Mouse (Mus musculus) forebrain, postnatal 0 days (tissue): Measurements from ENCODE around the gene Anks1. TPM values are rescaled to one million over a fixed set of nuclear protein-coding genes. Genes with fewer than 3 reads are reported as not detected.

Experiments used
- ATAC-seq: fragments of 200-750 bp; cut with Nextera tagmentation; 2 replicates; pipeline ENCODE4 v1.8.0; 2017; ENCODE audit warnings: mild to moderate bottlenecking, moderate library complexity
- DNase-seq: peaks from one replicate; pipeline ENCODE4 v3.0.0-alpha.2; 2015
- H3K27ac ChIP-seq: fragments of 300-500 bp; sonication (generic); 2 replicates; pipeline ENCODE4 v1.5.1; 2014; ENCODE audit warnings: low read depth, mild to moderate bottlenecking, antibody characterized with exemption, low read length, moderate library complexity, mixed read lengths
- H3K27me3 ChIP-seq: fragments of 300-500 bp; sonication (generic); 2 replicates; pipeline ENCODE4 v1.6.1; 2014; ENCODE audit warnings: mild to moderate bottlenecking, low read length, mixed read lengths; ENCODE audit not compliant: insufficient read depth
- H3K36me3 ChIP-seq: fragments of 300-500 bp; sonication (generic); 2 replicates; pipeline ENCODE4 v1.6.1; 2014; ENCODE audit warnings: mild to moderate bottlenecking, moderate library complexity; ENCODE audit not compliant: insufficient read depth
- H3K4me1 ChIP-seq: fragments of 300-500 bp; sonication (generic); 2 replicates; pipeline ENCODE4 v1.6.1; 2014; ENCODE audit warnings: antibody characterized with exemption; ENCODE audit not compliant: insufficient read depth
- H3K4me2 ChIP-seq: fragments of 300-500 bp; sonication (generic); 2 replicates; pipeline ENCODE4 v1.6.1; 2014; ENCODE audit warnings: low read depth, mild to moderate bottlenecking, moderate library complexity
- H3K4me3 ChIP-seq: fragments of 300-500 bp; sonication (generic); 2 replicates; pipeline ENCODE4 v1.5.1; 2014; ENCODE audit warnings: low read depth, low read length, mixed read lengths
- H3K9ac ChIP-seq: fragments of 300-500 bp; sonication (generic); 2 replicates; pipeline ENCODE4 v1.6.1; 2014; ENCODE audit warnings: mild to moderate bottlenecking
- H3K9me3 ChIP-seq: fragments of 300-500 bp; sonication (generic); 2 replicates; pipeline ENCODE4 v1.6.1; 2016; ENCODE audit warnings: low read length
- CTCF ChIP-seq: sonication (generic); IDR thresholded peaks from 2 replicates; pipeline ENCODE4 v1.5.1; 2016; ENCODE audit warnings: antibody characterized with exemption, control low read depth, low read depth
- WGBS: fragments of 180-500 bp; shearing (Covaris S2); extraction: QIAGEN DNeasy Blood & Tissue Kit; methylation state at CpG from one replicate; pipeline ENCODE4 v1.1.7; 2014; 5-methylcytosine and 5-hydroxymethylcytosine counted together
- polyA plus RNA-seq: library from polyadenylated mRNA; unstranded; fragments of >200 nt; fragmentation: Nextera tagmentation; extraction: Ambion mirVana; gene quantifications from 2 replicates; pipeline ENCODE4 v1.2.1, GENCODE M21; 2015
- total RNA-seq: library from RNA; depleted of rRNA; stranded (reverse); fragments of >200 nt; gene quantifications from 2 replicates; pipeline ENCODE4 v1.2.3, GENCODE M21; 2014

The Anks1 gene
- total and polyA plus RNA-seq, 2 experiments from 2014 or later, result 21.1 to 67.4 TPM

DNA sequence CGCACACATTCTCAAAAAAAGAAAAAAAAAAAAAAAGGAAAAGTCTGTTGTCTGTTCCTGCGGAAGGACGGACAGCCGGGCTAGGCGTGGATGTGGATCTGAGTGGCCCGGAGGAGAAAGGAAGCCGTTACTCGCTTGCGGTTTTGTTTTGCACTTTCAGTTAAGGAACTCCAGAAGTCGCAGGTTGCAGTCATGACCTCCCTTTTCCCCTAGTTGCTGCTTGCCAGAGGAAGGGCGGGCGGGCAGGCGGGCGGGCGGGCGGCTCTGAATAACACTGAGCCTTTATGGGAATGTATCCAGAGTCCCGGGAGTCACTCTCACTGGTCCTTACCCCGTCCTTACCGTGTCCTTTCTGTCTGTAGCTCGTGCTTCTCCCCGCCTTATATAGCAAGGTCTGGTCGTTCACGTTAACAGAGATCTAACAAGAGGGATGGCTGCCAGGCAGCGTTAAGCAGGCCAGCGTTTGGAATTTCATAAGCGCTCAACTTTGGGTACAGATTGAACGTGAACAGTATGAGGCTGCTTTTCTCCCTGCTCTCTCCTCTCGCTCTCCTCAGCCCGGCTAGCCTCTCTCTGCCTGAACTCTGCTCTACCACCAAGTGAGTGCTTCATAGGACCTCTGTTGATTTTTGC, 98.2 kb downstream of the Anks1 start:
- Histone ChIP-seq H3K27ac (peak overlapping the region; percentile 50; the same call in 1 of the 2 replicates), H3K27me3 (no peaks in the 10 kb centered on the region), H3K4me1 (peaks cover 9% of the 10 kb centered on the region; the same call in 1 of the 2 replicates), H3K4me3 (no peak overlapping the region), H3K4me2 (peak overlapping the region; percentile 37), H3K9me3 (no peaks in the 10 kb centered on the region), H3K9ac (peak overlapping the region; percentile 31), H3K36me3 (peaks cover 9% of the 10 kb centered on the region)
- peak; percentile 34; the same call in 1 of the 2 replicates for ATAC-seq
- DNase-seq, result peak; percentile 60
- no peak for TF ChIP-seq CTCF
- WGBS, result 16% methylated on average over 29 of the region's 29 CpGs

DNA sequence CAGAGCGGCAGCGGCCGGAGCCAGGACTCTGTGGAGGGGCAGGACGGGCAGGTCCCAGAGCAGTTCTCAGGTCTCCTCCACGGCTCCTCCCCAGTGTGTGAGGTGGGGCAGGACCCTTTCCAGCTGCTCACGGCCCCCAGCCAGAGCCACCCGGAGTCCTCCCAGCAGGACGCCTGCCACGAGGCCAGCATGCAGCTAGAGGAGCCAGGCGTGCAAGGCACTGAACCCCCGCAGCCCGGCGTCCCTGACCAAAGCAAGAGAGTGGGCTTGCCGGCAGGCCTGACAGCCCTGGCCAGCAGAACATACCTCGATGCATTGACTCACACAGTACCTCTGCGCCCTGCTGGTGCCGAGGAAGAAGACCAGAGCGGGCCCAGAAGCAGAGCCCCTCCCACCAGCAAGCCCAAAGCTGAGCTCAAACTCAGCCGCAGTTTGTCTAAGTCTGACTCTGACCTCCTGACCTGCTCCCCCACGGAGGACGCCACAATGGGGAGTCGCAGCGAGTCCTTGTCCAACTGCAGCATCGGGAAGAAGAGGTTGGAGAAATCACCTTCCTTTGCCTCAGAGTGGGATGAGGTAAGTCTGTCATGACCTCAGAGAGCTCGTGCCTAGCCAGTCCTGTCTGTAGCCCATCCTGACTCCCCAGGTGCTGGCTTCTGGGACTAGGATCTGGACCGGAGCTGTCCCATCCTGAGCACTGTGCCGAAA, 98.9 kb downstream of the Anks1 start:
- Histone ChIP-seq H3K36me3 (peaks cover 9% of the 10 kb centered on the region), H3K9ac (peak overlapping the region; percentile 31), H3K4me2 (peak overlapping the region; percentile 37), H3K4me3 (no peak overlapping the region), H3K9me3 (no peaks in the 10 kb centered on the region), H3K4me1 (peaks cover 16% of the 10 kb centered on the region; the same call in 1 of the 2 replicates), H3K27ac (peak overlapping the region; percentile 50; the same call in 1 of the 2 replicates), H3K27me3 (no peaks in the 10 kb centered on the region)
- ATAC-seq (no peak), DNase-seq (no peak)
- WGBS, result 34% methylated on average over 27 of the region's 27 CpGs
- TF ChIP-seq CTCF, result no peak

GRCm38 (mm10) chr17:28008565-28008981, 99.5 kb downstream of the Anks1 start:
- no peaks in the 10 kb centered on the region for H3K27me3 ChIP-seq
- peaks cover 9% of the 10 kb centered on the region for H3K36me3 ChIP-seq
- peaks cover 19% of the 10 kb centered on the region for H3K4me1 ChIP-seq
- ATAC-seq, result no peak
- no peak overlapping the region for H3K4me3 ChIP-seq
- no peak for DNase-seq
- H3K4me2 ChIP-seq, result no peak overlapping the region
- H3K9ac ChIP-seq, result 0 out of 2 replicates have a peak overlapping the region, but pooled peaks have one; percentile 6
- no peak for TF ChIP-seq CTCF
- WGBS, result 65% methylated on average over 8 of the region's 8 CpGs
- no peak overlapping the region for H3K27ac ChIP-seq
- H3K9me3 ChIP-seq, result no peaks in the 10 kb centered on the region

DNA sequence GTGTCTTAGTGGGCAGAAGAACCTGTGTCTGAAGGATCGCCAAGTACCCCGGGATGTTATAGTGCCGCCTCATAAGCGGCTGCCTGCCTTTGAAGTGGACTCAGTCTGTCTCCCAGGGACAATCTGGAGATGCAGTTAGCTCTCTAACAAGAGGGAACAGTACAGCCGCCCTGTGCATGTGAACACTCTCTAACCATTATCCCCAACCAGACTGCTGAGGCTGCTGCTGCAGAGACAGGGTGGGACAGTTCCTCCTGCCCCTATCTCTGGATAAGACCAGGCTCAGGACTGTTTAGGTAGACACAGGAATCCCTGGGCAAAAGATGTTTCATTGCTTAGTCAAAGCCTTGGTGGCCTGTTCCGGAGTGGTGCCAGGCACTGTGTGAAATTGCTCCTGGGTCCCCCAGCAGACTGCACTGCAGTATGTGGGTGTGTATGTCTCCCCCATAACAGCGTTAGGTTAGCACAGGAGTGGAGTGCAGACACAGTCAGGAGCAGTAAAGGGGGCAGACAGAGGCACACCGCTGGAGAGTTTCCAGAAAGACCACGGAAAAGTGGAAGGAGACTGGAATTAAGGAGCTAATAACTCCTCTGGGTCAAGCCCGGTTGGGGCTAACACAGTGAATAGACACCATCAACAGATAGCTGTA, 100.1 kb downstream of the Anks1 start:
- H3K4me1 ChIP-seq, result peaks cover 22% of the 10 kb centered on the region
- H3K9me3 ChIP-seq, result no peaks in the 10 kb centered on the region
- H3K4me3 ChIP-seq, result no peak overlapping the region
- peaks cover 9% of the 10 kb centered on the region for H3K36me3 ChIP-seq
- H3K4me2 ChIP-seq, result no peak overlapping the region
- no peaks in the 10 kb centered on the region for H3K27me3 ChIP-seq
- no peak overlapping the region for H3K27ac ChIP-seq
- WGBS, result 82% methylated on average over 10 of the region's 10 CpGs
- TF ChIP-seq CTCF, result no peak
- ATAC-seq (no peak), DNase-seq (no peak)
- no peak overlapping the region for H3K9ac ChIP-seq

- DNase-seq (no peak), ATAC-seq (no peak)
- Histone ChIP-seq H3K4me3 (no peak overlapping the region), H3K9ac (no peak overlapping the region), H3K27ac (no peak overlapping the region), H3K36me3 (peaks cover 9% of the 10 kb centered on the region), H3K9me3 (no peaks in the 10 kb centered on the region), H3K4me1 (peaks cover 22% of the 10 kb centered on the region), H3K27me3 (no peaks in the 10 kb centered on the region), H3K4me2 (no peak overlapping the region)
- 87% methylated on average over 7 of the region's 7 CpGs for WGBS
- no peak for TF ChIP-seq CTCF
These were observed 100.6 kb downstream of the Anks1 start for GRCm38 (mm10) chr17:28009716-28010114.

DNA sequence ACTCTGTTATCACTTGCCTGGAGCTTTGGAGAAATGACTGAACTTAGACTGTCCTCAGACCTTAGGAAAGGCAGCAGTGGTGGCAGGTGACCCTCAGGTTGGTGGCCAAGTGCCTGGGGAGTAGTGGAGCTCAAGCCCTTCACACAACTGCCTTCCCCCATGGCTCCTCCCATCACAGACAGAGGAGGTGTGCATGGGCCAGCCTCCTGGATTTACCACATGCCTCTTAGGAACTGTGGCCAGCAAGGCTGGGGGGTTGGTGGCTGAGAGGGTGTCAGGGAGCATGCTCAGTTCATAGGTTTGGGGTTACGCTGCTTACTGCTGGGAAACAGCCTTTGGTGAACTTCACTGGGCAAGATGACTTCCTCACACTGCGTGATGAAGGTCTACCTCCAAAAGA, 101.8 kb downstream of the Anks1 start:
- WGBS, result 92% methylated on average over 2 of the region's 2 CpGs
- ATAC-seq (no peak), DNase-seq (no peak)
- peaks cover 9% of the 10 kb centered on the region for H3K36me3 ChIP-seq
- H3K4me3 ChIP-seq, result no peak overlapping the region
- H3K4me2 ChIP-seq, result no peak overlapping the region
- H3K27ac ChIP-seq, result no peak overlapping the region
- H3K27me3 ChIP-seq, result no peaks in the 10 kb centered on the region
- no peaks in the 10 kb centered on the region for H3K9me3 ChIP-seq
- H3K9ac ChIP-seq, result no peak overlapping the region
- H3K4me1 ChIP-seq, result peaks cover 22% of the 10 kb centered on the region
- TF ChIP-seq CTCF, result no peak

DNA sequence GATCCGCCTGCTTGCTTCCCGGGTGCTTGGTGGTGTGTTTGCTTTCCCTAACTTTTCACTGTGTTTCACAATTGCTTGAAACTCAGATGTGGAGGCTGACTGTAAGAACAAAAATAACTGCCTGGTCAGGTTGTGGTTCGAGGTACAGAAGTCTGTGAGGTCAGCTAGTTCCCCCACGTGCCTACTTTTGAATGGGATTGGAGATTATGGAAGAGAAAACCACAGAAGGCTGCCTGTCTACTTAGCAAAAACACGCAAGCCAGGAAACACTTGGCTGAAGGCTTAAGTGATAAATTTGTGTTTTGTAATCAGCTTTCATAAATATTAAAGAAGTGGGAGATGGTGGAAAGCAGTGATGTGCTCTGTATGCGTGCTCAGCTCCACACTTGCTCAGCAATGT, 103.7 kb downstream of the Anks1 start:
- Histone ChIP-seq H3K4me3 (no peak overlapping the region), H3K36me3 (peaks cover 8% of the 10 kb centered on the region), H3K4me1 (peaks cover 17% of the 10 kb centered on the region), H3K9ac (peak overlapping the region; percentile 39; the same call in 1 of the 2 replicates), H3K4me2 (peak overlapping the region; percentile 36), H3K9me3 (no peaks in the 10 kb centered on the region), H3K27me3 (no peaks in the 10 kb centered on the region), H3K27ac (peak overlapping the region; percentile 62)
- WGBS, result 51% methylated on average over 6 of the region's 6 CpGs
- ATAC-seq (no peak), DNase-seq (no peak)
- TF ChIP-seq CTCF, result no peak
